Mouse (Mus musculus) gastrocnemius, adult 2 months (tissue): ENCODE measurements at regions not wholly inside any gene's neighbourhood (a gene's known extent, or its start where the extent isn't known, plus 50 kb on each side); places are given as distances from the start of the nearest gene placed in this dataset.

Experiments
- DNase-seq: peaks from one replicate; pipeline ENCODE4 v3.0.0; 2022
- H3K27ac ChIP-seq: fragments of 200-600 bp; 2 replicates; pipeline ENCODE4 v1.8.1; 2022; ENCODE audit warnings: mild to moderate bottlenecking
- H3K4me3 ChIP-seq: fragments of 200-600 bp; 2 replicates; pipeline ENCODE4 v1.8.1; 2022; ENCODE audit warnings: mild to moderate bottlenecking, moderate library complexity
- CTCF ChIP-seq: fragments of 200-600 bp; IDR thresholded peaks from 2 replicates; pipeline ENCODE4 v1.8.1; 2022; ENCODE audit warnings: antibody characterized with exemption, mild to moderate bottlenecking, moderate library complexity
- intact Hi-C: fragments of 180-260 bp; cut with DNase I; formaldehyde crosslinking; loops from one replicate; pipeline ENCODE4 v1.15.1; 2025

GRCm38 (mm10) chr3:143862531-143862930, 342.5 kb downstream of the Lmo4 start:
- no peak for DNase-seq
- H3K27ac ChIP-seq = no peak overlapping the region
- H3K4me3 ChIP-seq = no peak overlapping the region
- intact Hi-C loops = no loop called here
- no peak for TF ChIP-seq CTCF

- no peak overlapping the region for H3K4me3 ChIP-seq
- no peak overlapping the region for H3K27ac ChIP-seq
- DNase-seq = no peak
- TF ChIP-seq CTCF = no peak
- intact Hi-C loops = no loop called here
Observed at GRCm38 (mm10) chr3:143861866-143862265, 343.2 kb downstream of the Lmo4 start.

GRCm38 (mm10) chr3:143835611-143836240, 369.3 kb downstream of the Lmo4 start:
- Histone ChIP-seq H3K4me3 (no peak overlapping the region), H3K27ac (no peak overlapping the region)
- intact Hi-C loops = no loop called here
- no peak for TF ChIP-seq CTCF
- no peak for DNase-seq

- intact Hi-C loops = no loop called here
- TF ChIP-seq CTCF = no peak
- DNase-seq = no peak
- H3K27ac ChIP-seq = no peak overlapping the region
- no peak overlapping the region for H3K4me3 ChIP-seq
Observed at GRCm38 (mm10) chr3:143834725-143835124, 370.3 kb downstream of the Lmo4 start.

- TF ChIP-seq CTCF = no peak
- H3K27ac ChIP-seq = no peak overlapping the region
Observed at GRCm38 (mm10) chr3:143823395-143823777, 381.6 kb downstream of the Lmo4 start.

GRCm38 (mm10) chr3:143822564-143823394, 382.2 kb downstream of the Lmo4 start:
- Histone ChIP-seq H3K4me3 (no peak overlapping the region), H3K27ac (no peak overlapping the region)
- no peak for TF ChIP-seq CTCF
- DNase-seq = no peak
- intact Hi-C loops = no loop called here

More at GRCm38 (mm10) chr3:143823395-143823777, 381.6 kb downstream of the Lmo4 start:
- no peak for DNase-seq
- intact Hi-C loops = no loop called here
- H3K4me3 ChIP-seq = no peak overlapping the region

GRCm38 (mm10) chr3:143807544-143807943, 397.5 kb downstream of the Lmo4 start:
- Histone ChIP-seq H3K4me3 (no peak overlapping the region; the same call in none of the 2 replicates), H3K27ac (peak overlapping the region; percentile 46; the same call in 1 of the 2 replicates)
- intact Hi-C loops = no loop called here
- TF ChIP-seq CTCF = no peak
- DNase-seq = peak; percentile 62

- Histone ChIP-seq H3K27ac (0 out of 2 replicates have a peak overlapping the region, but pooled peaks have one; percentile 46), H3K4me3 (no peak overlapping the region)
- intact Hi-C loops = no loop called here
- no peak for TF ChIP-seq CTCF
- DNase-seq = no peak
Observed at GRCm38 (mm10) chr3:143806940-143807339, 398.1 kb downstream of the Lmo4 start.

- DNase-seq = no peak
- no peak overlapping the region for H3K4me3 ChIP-seq
- intact Hi-C loops = no loop called here
Observed at GRCm38 (mm10) chr3:143797850-143798249, 407.2 kb downstream of the Lmo4 start.

GRCm38 (mm10) chr3:143790905-143791304, 414.1 kb downstream of the Lmo4 start:
- intact Hi-C loops = no loop called here
- Histone ChIP-seq H3K27ac (no peak overlapping the region), H3K4me3 (no peak overlapping the region)
- DNase-seq = no peak
- TF ChIP-seq CTCF = no peak

More at GRCm38 (mm10) chr3:143797850-143798249, 407.2 kb downstream of the Lmo4 start:
- no peak overlapping the region for H3K27ac ChIP-seq
- TF ChIP-seq CTCF = no peak

GRCm38 (mm10) chr3:143789932-143790570, 415.0 kb downstream of the Lmo4 start:
- Histone ChIP-seq H3K27ac (no peak overlapping the region), H3K4me3 (no peak overlapping the region)
- intact Hi-C loops = no loop called here
- TF ChIP-seq CTCF = no peak
- DNase-seq = no peak

GRCm38 (mm10) chr3:143786889-143787288, 418.1 kb downstream of the Lmo4 start:
- no peak for DNase-seq
- intact Hi-C loops = no loop called here
- H3K4me3 ChIP-seq = no peak overlapping the region

GRCm38 (mm10) chr3:143784353-143784791, 420.6 kb downstream of the Lmo4 start:
- no peak for DNase-seq
- intact Hi-C loops = no loop called here
- H3K27ac ChIP-seq = no peak overlapping the region
- TF ChIP-seq CTCF = no peak
- no peak overlapping the region for H3K4me3 ChIP-seq

More at GRCm38 (mm10) chr3:143786889-143787288, 418.1 kb downstream of the Lmo4 start:
- TF ChIP-seq CTCF = no peak
- H3K27ac ChIP-seq = no peak overlapping the region
